Mouse (Mus musculus) stomach, embryonic 15.5 days (tissue): ENCODE measurements around the gene Ampd3. TPM values are rescaled to one million over a fixed set of nuclear protein-coding genes. Genes with fewer than 3 reads are reported as not detected.
A peak's percentile ranks its signal among the peaks of the same experiment; 100 is the strongest.

Source experiments
- ATAC-seq: fragments of 200-750 bp; cut with Nextera tagmentation; 2 replicates; pipeline ENCODE4 v1.8.0; 2017; ENCODE audit warnings: low read depth, moderate number of reproducible peaks, moderate TSS enrichment; ENCODE audit not compliant: insufficient read depth, low FRiP score
- H3K27ac ChIP-seq: fragments of 300-500 bp; sonication (generic); 2 replicates; pipeline ENCODE4 v1.5.1; 2015; ENCODE audit warnings: mild to moderate bottlenecking, inconsistent platforms
- H3K27me3 ChIP-seq: fragments of 300-500 bp; sonication (generic); replicated peaks from 2 replicates; pipeline ENCODE4 v1.6.1; 2015; ENCODE audit warnings: inconsistent platforms
- H3K36me3 ChIP-seq: fragments of 300-500 bp; sonication (generic); 2 replicates; pipeline ENCODE4 v1.6.1; 2015; ENCODE audit warnings: inconsistent platforms
- H3K4me1 ChIP-seq: fragments of 300-500 bp; sonication (generic); 2 replicates; pipeline ENCODE4 v1.6.1; 2015; ENCODE audit warnings: inconsistent platforms
- H3K4me2 ChIP-seq: fragments of 300-500 bp; sonication (generic); 2 replicates; pipeline ENCODE4 v1.6.1; 2015; ENCODE audit warnings: mild to moderate bottlenecking, inconsistent platforms
- H3K4me3 ChIP-seq: fragments of 300-500 bp; sonication (generic); replicated peaks from 2 replicates; pipeline ENCODE4 v1.5.1; 2015; ENCODE audit warnings: inconsistent platforms
- H3K9ac ChIP-seq: fragments of 300-500 bp; sonication (generic); 2 replicates; pipeline ENCODE4 v1.6.1; 2015; ENCODE audit warnings: inconsistent platforms
- H3K9me3 ChIP-seq: fragments of 300-500 bp; sonication (generic); 2 replicates; pipeline ENCODE4 v1.6.1; 2016; ENCODE audit warnings: inconsistent platforms
- WGBS: fragments of 180-500 bp; shearing (Covaris S2); methylation state at CpG from one replicate; pipeline ENCODE4 v1.1.7; 2015; 5-methylcytosine and 5-hydroxymethylcytosine counted together
- polyA plus RNA-seq: library from polyadenylated mRNA; unstranded; fragments of >200 nt; fragmentation: Nextera tagmentation; extraction: Ambion mirVana; gene quantifications from 2 replicates; pipeline ENCODE4 v1.2.1, GENCODE M21; 2015

Gene Ampd3
- polyA plus RNA-seq, 1 experiment from 2014 or later, result 5.9 TPM

- no peaks in the 10 kb centered on the region for H3K4me1 ChIP-seq
- ATAC-seq, result no peak
- 83% methylated on average over 5 of the region's 5 CpGs for WGBS
Observed at GRCm38 (mm10) chr7:110742022-110742421, 26.0 kb upstream of the Ampd3 start.

GRCm38 (mm10) chr7:110746087-110746562 lies 21.9 kb upstream of the Ampd3 start:
- H3K4me3 ChIP-seq, result no peak overlapping the region
- no peaks in the 10 kb centered on the region for H3K36me3 ChIP-seq
- H3K27me3 ChIP-seq, result no peaks in the 10 kb centered on the region
- no peaks in the 10 kb centered on the region for H3K9me3 ChIP-seq
- no peaks in the 10 kb centered on the region for H3K4me1 ChIP-seq
- H3K27ac ChIP-seq, result no peak overlapping the region
- no peak overlapping the region for H3K4me2 ChIP-seq
- WGBS, result 75% methylated on average over 5 of the region's 5 CpGs
- no peak for ATAC-seq
- H3K9ac ChIP-seq, result no peak overlapping the region

More at GRCm38 (mm10) chr7:110742022-110742421, 26.0 kb upstream of the Ampd3 start:
- H3K9me3 ChIP-seq, result no peaks in the 10 kb centered on the region
- H3K4me3 ChIP-seq, result no peak overlapping the region
- H3K27me3 ChIP-seq, result no peaks in the 10 kb centered on the region
- no peak overlapping the region for H3K4me2 ChIP-seq
- H3K27ac ChIP-seq, result no peak overlapping the region
- no peak overlapping the region for H3K9ac ChIP-seq
- H3K36me3 ChIP-seq, result no peaks in the 10 kb centered on the region

GRCm38 (mm10) chr7:110746809-110747208 lies 21.2 kb upstream of the Ampd3 start:
- Histone ChIP-seq H3K36me3 (no peaks in the 10 kb centered on the region), H3K9ac (no peak overlapping the region), H3K4me3 (no peak overlapping the region), H3K27me3 (no peaks in the 10 kb centered on the region), H3K9me3 (no peaks in the 10 kb centered on the region), H3K4me1 (no peaks in the 10 kb centered on the region), H3K27ac (no peak overlapping the region), H3K4me2 (no peak overlapping the region)
- 47% methylated on average over 2 of the region's 2 CpGs for WGBS
- no peak for ATAC-seq

- no peaks in the 10 kb centered on the region for H3K27me3 ChIP-seq
- 42% methylated on average over 4 of the region's 4 CpGs for WGBS
- H3K4me2 ChIP-seq, result no peak overlapping the region
- H3K4me3 ChIP-seq, result no peak overlapping the region
- H3K36me3 ChIP-seq, result no peaks in the 10 kb centered on the region
- H3K4me1 ChIP-seq, result no peaks in the 10 kb centered on the region
- no peak overlapping the region for H3K9ac ChIP-seq
- H3K9me3 ChIP-seq, result no peaks in the 10 kb centered on the region
- no peak overlapping the region for H3K27ac ChIP-seq
- no peak for ATAC-seq
Observed at GRCm38 (mm10) chr7:110750834-110751233, 17.2 kb upstream of the Ampd3 start.

- Histone ChIP-seq H3K9me3 (no peaks in the 10 kb centered on the region), H3K9ac (no peak overlapping the region), H3K4me3 (no peak overlapping the region), H3K4me1 (no peaks in the 10 kb centered on the region), H3K27ac (no peak overlapping the region), H3K27me3 (no peaks in the 10 kb centered on the region), H3K36me3 (no peaks in the 10 kb centered on the region), H3K4me2 (no peak overlapping the region)
- WGBS, result 63% methylated on average over 1 of the region's 1 CpGs
- no peak for ATAC-seq
Observed at GRCm38 (mm10) chr7:110751634-110752033, 16.4 kb upstream of the Ampd3 start.

- H3K27me3 ChIP-seq, result no peaks in the 10 kb centered on the region
- H3K4me3 ChIP-seq, result no peak overlapping the region
- H3K4me2 ChIP-seq, result no peak overlapping the region
- H3K9me3 ChIP-seq, result no peaks in the 10 kb centered on the region
- H3K9ac ChIP-seq, result no peak overlapping the region
- no peaks in the 10 kb centered on the region for H3K4me1 ChIP-seq
- no peak for ATAC-seq
- WGBS, result 97% methylated on average over 1 of the region's 1 CpGs
- no peak overlapping the region for H3K27ac ChIP-seq
- H3K36me3 ChIP-seq, result no peaks in the 10 kb centered on the region
Observed at GRCm38 (mm10) chr7:110753310-110753709, 14.7 kb upstream of the Ampd3 start.

GRCm38 (mm10) chr7:110753926-110754330 lies 14.1 kb upstream of the Ampd3 start:
- 41% methylated on average over 5 of the region's 5 CpGs for WGBS
- no peak for ATAC-seq

GRCm38 (mm10) chr7:110756440-110756839 lies 11.6 kb upstream of the Ampd3 start:
- no peak overlapping the region for H3K27ac ChIP-seq
- 46% methylated on average over 2 of the region's 2 CpGs for WGBS
- ATAC-seq, result no peak

More at GRCm38 (mm10) chr7:110753926-110754330, 14.1 kb upstream of the Ampd3 start:
- no peaks in the 10 kb centered on the region for H3K4me1 ChIP-seq
- no peak overlapping the region for H3K4me2 ChIP-seq
- no peaks in the 10 kb centered on the region for H3K9me3 ChIP-seq
- no peak overlapping the region for H3K4me3 ChIP-seq
- no peaks in the 10 kb centered on the region for H3K27me3 ChIP-seq
- H3K27ac ChIP-seq, result no peak overlapping the region
- H3K36me3 ChIP-seq, result no peaks in the 10 kb centered on the region
- no peak overlapping the region for H3K9ac ChIP-seq

GRCm38 (mm10) chr7:110762605-110763180 lies 5.3 kb upstream of the Ampd3 start:
- no peak for ATAC-seq

More at GRCm38 (mm10) chr7:110756440-110756839, 11.6 kb upstream of the Ampd3 start:
- Histone ChIP-seq H3K4me2 (no peak overlapping the region), H3K4me1 (no peaks in the 10 kb centered on the region), H3K9ac (no peak overlapping the region), H3K4me3 (no peak overlapping the region), H3K27me3 (no peaks in the 10 kb centered on the region), H3K36me3 (no peaks in the 10 kb centered on the region), H3K9me3 (no peaks in the 10 kb centered on the region)

GRCm38 (mm10) chr7:110768451-110769064 lies 552 bp downstream of the Ampd3 start:
- 1% methylated on average over 61 of the region's 61 CpGs for WGBS
- Histone ChIP-seq H3K36me3 (no peaks in the 10 kb centered on the region), H3K4me1 (peaks cover 18% of the 10 kb centered on the region; the same call in 1 of the 2 replicates), H3K4me3 (peak overlapping the region; percentile 55), H3K27me3 (peaks cover 12% of the 10 kb centered on the region; the same call in 1 of the 2 replicates), H3K9me3 (no peaks in the 10 kb centered on the region), H3K9ac (peak overlapping the region; percentile 58), H3K27ac (no peak overlapping the region), H3K4me2 (peak overlapping the region; percentile 99)
- peak; percentile 57 for ATAC-seq

More at GRCm38 (mm10) chr7:110762605-110763180, 5.3 kb upstream of the Ampd3 start:
- Histone ChIP-seq H3K4me3 (no peak overlapping the region), H3K9ac (no peak overlapping the region), H3K9me3 (no peaks in the 10 kb centered on the region), H3K36me3 (no peaks in the 10 kb centered on the region), H3K27me3 (no peaks in the 10 kb centered on the region), H3K4me1 (no peaks in the 10 kb centered on the region; the same call in 1 of the 2 replicates), H3K27ac (no peak overlapping the region), H3K4me2 (no peak overlapping the region)
- 78% methylated on average over 5 of the region's 5 CpGs for WGBS

- no peaks in the 10 kb centered on the region for H3K36me3 ChIP-seq
- 46% methylated on average over 4 of the region's 4 CpGs for WGBS
Observed at GRCm38 (mm10) chr7:110769094-110769493, 1.1 kb downstream of the Ampd3 start.

GRCm38 (mm10) chr7:110770949-110771348 lies 2.9 kb downstream of the Ampd3 start:
- ATAC-seq, result no peak
- Histone ChIP-seq H3K9me3 (no peaks in the 10 kb centered on the region), H3K36me3 (no peaks in the 10 kb centered on the region), H3K4me1 (peaks cover 25% of the 10 kb centered on the region), H3K27ac (no peak overlapping the region), H3K27me3 (peaks cover 12% of the 10 kb centered on the region; the same call in 1 of the 2 replicates), H3K4me2 (no peak overlapping the region), H3K9ac (no peak overlapping the region), H3K4me3 (no peak overlapping the region)
- 77% methylated on average over 4 of the region's 4 CpGs for WGBS

More at GRCm38 (mm10) chr7:110769094-110769493, 1.1 kb downstream of the Ampd3 start:
- H3K4me2 ChIP-seq, result peak overlapping the region; percentile 99
- H3K4me1 ChIP-seq, result peaks cover 23% of the 10 kb centered on the region
- no peaks in the 10 kb centered on the region for H3K9me3 ChIP-seq
- H3K9ac ChIP-seq, result peak overlapping the region; percentile 58; the same call in 1 of the 2 replicates
- ATAC-seq, result no peak
- peak overlapping the region; percentile 55 for H3K4me3 ChIP-seq
- no peak overlapping the region for H3K27ac ChIP-seq
- H3K27me3 ChIP-seq, result peaks cover 12% of the 10 kb centered on the region; the same call in 1 of the 2 replicates
